Mouse (Mus musculus) kidney, postnatal 14 days (tissue): Measurements from ENCODE around the gene Gm4201.
"Not testable (repeated sequence)": the region's sequence is repeated elsewhere in the genome, so short reads cannot be mapped to it uniquely, and the experiment has no call there.

ENCODE experiments used
- DNase-seq: peaks from one replicate; pipeline ENCODE4 v3.0.0; 2022; ENCODE audit warnings: mixed read lengths

The Gm4201 gene

DNA sequence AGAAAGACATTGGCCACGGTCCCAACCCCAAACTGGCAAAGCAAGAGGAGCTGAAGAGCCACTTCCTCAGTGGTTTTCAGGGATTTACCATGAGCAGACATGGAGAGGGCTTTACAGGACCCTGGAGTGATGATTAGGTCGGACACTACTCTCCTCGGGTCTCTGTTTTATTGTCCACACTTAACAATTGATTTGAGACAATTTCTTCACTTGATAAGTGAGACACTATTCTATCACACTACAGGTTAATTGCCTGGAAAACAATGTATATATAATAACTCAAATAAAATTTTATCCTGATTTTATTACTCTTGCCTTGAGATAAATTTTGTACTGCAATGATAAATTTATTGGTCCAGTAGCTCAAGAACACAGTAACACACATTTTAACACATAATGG, at the start of gene Gm4201:
Gene Gm4201, minus strand, starts transcription at position 101 of the 400 bp plus-strand sequence.
- not testable (repeated sequence) for DNase-seq

DNA sequence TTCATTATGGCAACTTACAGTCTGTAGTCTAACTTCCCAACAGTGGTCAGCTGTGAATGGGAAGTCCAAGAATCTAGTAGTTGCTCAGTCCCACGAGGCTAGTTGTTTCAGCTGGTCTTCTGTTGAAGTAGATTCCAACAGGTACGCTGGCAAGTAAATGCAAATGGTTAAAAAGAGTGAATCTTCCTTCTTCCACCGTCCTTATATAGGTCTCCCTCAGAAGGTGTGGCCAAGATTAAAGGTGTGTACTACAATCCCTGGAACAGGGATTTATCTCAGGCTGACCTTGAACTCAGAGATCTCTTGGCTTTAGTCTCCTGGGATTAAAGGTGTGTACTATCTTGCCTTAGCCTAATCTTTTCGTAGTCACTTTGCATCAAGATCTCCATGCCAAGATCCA, 22.9 kb upstream of the Gm4201 start, which contains the start of gene Gm4565:
Gene Gm4565, minus strand, starts transcription at position 101 of the 400 bp plus-strand sequence.
- DNase-seq = not testable (repeated sequence)

DNA sequence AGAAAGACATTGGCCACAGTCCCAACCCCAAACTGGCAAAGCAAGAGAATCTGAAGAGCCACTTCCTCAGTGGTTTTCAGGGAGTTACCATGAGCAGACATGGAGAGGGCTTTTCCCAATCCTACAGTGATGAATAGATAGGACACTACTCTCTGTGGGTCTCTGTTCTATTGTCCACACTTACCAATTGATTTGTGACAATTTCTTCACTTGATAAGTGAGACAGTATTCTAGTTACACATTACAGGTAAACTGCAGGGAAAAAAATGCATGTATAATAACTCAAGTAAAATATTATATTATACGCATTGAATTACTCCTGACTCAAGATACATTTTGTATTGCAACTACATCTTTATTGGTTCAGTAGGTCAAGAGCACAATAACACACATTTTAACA, 30.4 kb downstream of the Gm4201 start, which contains the start of gene Gm8677:
Gene Gm8677, minus strand, starts transcription at position 101 of the 400 bp plus-strand sequence.
- not testable (repeated sequence) for DNase-seq

DNA sequence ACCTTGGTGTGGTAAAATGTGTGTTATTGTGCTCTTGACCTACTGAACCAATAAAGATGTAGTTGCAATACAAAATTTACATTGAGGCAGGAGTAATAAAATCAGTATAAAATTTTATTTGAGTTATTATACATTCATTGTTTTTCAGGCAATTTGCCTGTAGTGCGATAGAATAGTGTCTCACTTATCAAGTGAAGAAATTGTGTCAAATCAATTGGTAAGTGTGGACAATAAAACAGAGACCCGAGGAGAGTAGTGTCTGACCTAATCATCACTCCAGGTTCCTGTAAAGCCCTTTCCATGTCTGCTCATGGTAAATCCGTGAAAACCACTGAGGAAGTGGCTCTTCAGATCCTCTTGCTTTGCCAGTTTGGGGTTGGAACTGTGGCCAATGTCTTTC, 42.5 kb downstream of the Gm4201 start, which contains the start of gene Vmn1r152:
Gene Vmn1r152, plus strand, starts transcription at position 301 of the 400 bp plus-strand sequence.
- not testable (repeated sequence) for DNase-seq
